Mouse (Mus musculus): ENCODE measurements around the gene H2-K1. TPM values are rescaled to one million over a fixed set of nuclear protein-coding genes. Genes with fewer than 3 reads are reported as not detected.
"Not testable (repeated sequence)": the region's sequence is repeated elsewhere in the genome, so short reads cannot be mapped to it uniquely, and the experiment has no call there.

Gene H2-K1
- polyA plus RNA-seq, 1 experiment from 2014 or later = 139 TPM

GRCm38 (mm10) chr17:34000796-34001195 is 649 bp upstream of the H2-K1 start:
- H3K4me1 ChIP-seq (ENCODE audit: control insufficient read depth, low read depth, low read length); ATAC-seq (ENCODE audit: low read depth); H3K36me3 ChIP-seq (ENCODE audit: control insufficient read depth, insufficient read depth); H3K9me3 ChIP-seq (replicated peaks; ENCODE audit: control insufficient read depth, low read length); H3K9ac ChIP-seq (ENCODE audit: low read depth, low read length); H3K27ac ChIP-seq (ENCODE audit: low read length): not testable (repeated sequence)
- Histone ChIP-seq H3K27me3 (ENCODE audit: control insufficient read depth, insufficient read depth, low read depth, low read length) (peaks cover 11% of the 10 kb centered on the region), H3K4me3 (ENCODE audit: low read depth, low read length) (peak overlapping the region; percentile 71; the same call in 1 of the 2 replicates), H3K4me2 (ENCODE audit: low read depth, low read length) (peak overlapping the region; percentile 96; the same call in 1 of the 2 replicates)
- WGBS (ENCODE audit: insufficient replicate concordance) = 40% methylated on average over 2 of the region's 2 CpGs

- Histone ChIP-seq H3K36me3 (ENCODE audit: control insufficient read depth, insufficient read depth) (no peaks in the 10 kb centered on the region), H3K9ac (ENCODE audit: low read depth, low read length) (peak overlapping the region; percentile 69), H3K4me2 (ENCODE audit: low read depth, low read length) (peak overlapping the region; percentile 96), H3K27ac (ENCODE audit: low read length) (0 out of 2 replicates have a peak overlapping the region, but pooled peaks have one; percentile 14), H3K27me3 (ENCODE audit: control insufficient read depth, insufficient read depth, low read depth, low read length) (peaks cover 11% of the 10 kb centered on the region), H3K4me1 (ENCODE audit: control insufficient read depth, low read depth, low read length) (peaks cover 4% of the 10 kb centered on the region), H3K4me3 (ENCODE audit: low read depth, low read length) (peak overlapping the region; percentile 71), H3K9me3 (replicated peaks; ENCODE audit: control insufficient read depth, low read length) (no peaks in the 10 kb centered on the region)
- WGBS (ENCODE audit: insufficient replicate concordance) = 1% methylated on average over 82 of the region's 87 CpGs
- peak; percentile 47 for ATAC-seq (ENCODE audit: low read depth)
These were observed 602 bp downstream of the H2-K1 start for GRCm38 (mm10) chr17:33999341-34000149.

- H3K9me3 ChIP-seq (replicated peaks; ENCODE audit: control insufficient read depth, low read length); H3K4me3 ChIP-seq (ENCODE audit: low read depth, low read length); H3K36me3 ChIP-seq (ENCODE audit: control insufficient read depth, insufficient read depth); H3K4me2 ChIP-seq (ENCODE audit: low read depth, low read length); ATAC-seq (ENCODE audit: low read depth); H3K9ac ChIP-seq (ENCODE audit: low read depth, low read length); H3K27ac ChIP-seq (ENCODE audit: low read length); H3K4me1 ChIP-seq (ENCODE audit: control insufficient read depth, low read depth, low read length): not testable (repeated sequence)
- H3K27me3 ChIP-seq (ENCODE audit: control insufficient read depth, insufficient read depth, low read depth, low read length) = peaks cover 11% of the 10 kb centered on the region
- 27% methylated on average over 5 of the region's 5 CpGs for WGBS (ENCODE audit: insufficient replicate concordance)
These were observed 1.4 kb downstream of the H2-K1 start for GRCm38 (mm10) chr17:33998697-33999096.

DNA sequence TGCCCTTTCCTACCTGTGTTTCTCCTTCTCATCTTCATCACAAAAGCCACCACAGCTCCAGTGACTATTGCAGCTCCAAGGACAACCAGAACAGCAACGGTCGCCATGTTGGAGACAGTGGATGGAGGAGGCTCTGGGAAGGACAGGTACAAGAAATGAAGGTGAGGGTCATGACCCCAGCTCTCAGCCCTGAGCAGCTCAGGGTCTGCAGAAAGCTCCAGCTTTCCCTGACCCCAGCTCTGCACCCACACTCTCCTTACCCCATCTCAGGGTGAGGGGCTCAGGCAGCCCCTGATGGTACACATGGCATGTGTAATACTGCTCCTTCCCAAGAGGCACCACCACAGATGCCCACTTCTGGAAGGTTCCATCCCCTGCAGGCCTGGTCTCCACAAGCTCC is 3.1 kb downstream of the H2-K1 start:
- 80% methylated on average over 2 of the region's 2 CpGs for WGBS (ENCODE audit: insufficient replicate concordance)
- not testable (repeated sequence) for H3K36me3 ChIP-seq (ENCODE audit: control insufficient read depth, insufficient read depth); H3K9ac ChIP-seq (ENCODE audit: low read depth, low read length); H3K4me3 ChIP-seq (ENCODE audit: low read depth, low read length); H3K4me2 ChIP-seq (ENCODE audit: low read depth, low read length); H3K4me1 ChIP-seq (ENCODE audit: control insufficient read depth, low read depth, low read length); H3K27ac ChIP-seq (ENCODE audit: low read length); H3K9me3 ChIP-seq (replicated peaks; ENCODE audit: control insufficient read depth, low read length); ATAC-seq (ENCODE audit: low read depth)
- peaks cover 11% of the 10 kb centered on the region for H3K27me3 ChIP-seq (ENCODE audit: control insufficient read depth, insufficient read depth, low read depth, low read length)

- Histone ChIP-seq H3K9ac (ENCODE audit: low read depth, low read length) (no peak overlapping the region), H3K9me3 (replicated peaks; ENCODE audit: control insufficient read depth, low read length) (no peaks in the 10 kb centered on the region), H3K4me1 (ENCODE audit: control insufficient read depth, low read depth, low read length) (peaks cover 4% of the 10 kb centered on the region; the same call in 1 of the 2 replicates), H3K36me3 (ENCODE audit: control insufficient read depth, insufficient read depth) (no peaks in the 10 kb centered on the region), H3K4me2 (ENCODE audit: low read depth, low read length) (no peak overlapping the region), H3K27ac (ENCODE audit: low read length) (no peak overlapping the region), H3K4me3 (ENCODE audit: low read depth, low read length) (no peak overlapping the region), H3K27me3 (ENCODE audit: control insufficient read depth, insufficient read depth, low read depth, low read length) (peaks cover 11% of the 10 kb centered on the region)
- ATAC-seq (ENCODE audit: low read depth) = no peak
- 43% methylated on average over 3 of the region's 3 CpGs for WGBS (ENCODE audit: insufficient replicate concordance)
These were observed 4.5 kb downstream of the H2-K1 start for GRCm38 (mm10) chr17:33995651-33996050.

DNA sequence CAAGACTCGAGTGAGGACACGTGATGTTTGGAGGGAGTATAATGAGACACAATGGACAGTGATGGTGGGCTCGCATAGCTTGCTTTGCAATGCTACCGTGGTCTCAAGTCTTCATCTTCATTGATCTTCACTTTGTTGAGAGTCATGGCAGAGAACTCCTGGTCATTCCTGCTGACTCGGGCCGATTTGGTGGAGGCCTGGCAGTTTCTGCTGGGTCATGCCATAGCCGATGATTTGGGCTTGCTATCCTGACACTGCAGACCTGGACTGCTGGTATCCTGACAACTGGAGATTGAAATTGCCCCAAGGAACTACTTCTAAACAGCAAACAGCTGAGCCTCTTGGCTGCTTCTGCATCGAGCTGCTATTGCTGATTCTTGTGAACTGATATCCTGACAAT is 5.2 kb downstream of the H2-K1 start:
- H3K9ac ChIP-seq (ENCODE audit: low read depth, low read length) = no peak overlapping the region
- no peak for ATAC-seq (ENCODE audit: low read depth)
- WGBS (ENCODE audit: insufficient replicate concordance) = 73% methylated on average over 8 of the region's 8 CpGs
- H3K4me2 ChIP-seq (ENCODE audit: low read depth, low read length) = no peak overlapping the region
- no peak overlapping the region for H3K4me3 ChIP-seq (ENCODE audit: low read depth, low read length)
- H3K4me1 ChIP-seq (ENCODE audit: control insufficient read depth, low read depth, low read length) = peaks cover 4% of the 10 kb centered on the region; the same call in 1 of the 2 replicates
- no peaks in the 10 kb centered on the region for H3K36me3 ChIP-seq (ENCODE audit: control insufficient read depth, insufficient read depth)
- H3K27ac ChIP-seq (ENCODE audit: low read length) = no peak overlapping the region
- peaks cover 4% of the 10 kb centered on the region for H3K27me3 ChIP-seq (ENCODE audit: control insufficient read depth, insufficient read depth, low read depth, low read length)
- H3K9me3 ChIP-seq (replicated peaks; ENCODE audit: control insufficient read depth, low read length) = no peaks in the 10 kb centered on the region

DNA sequence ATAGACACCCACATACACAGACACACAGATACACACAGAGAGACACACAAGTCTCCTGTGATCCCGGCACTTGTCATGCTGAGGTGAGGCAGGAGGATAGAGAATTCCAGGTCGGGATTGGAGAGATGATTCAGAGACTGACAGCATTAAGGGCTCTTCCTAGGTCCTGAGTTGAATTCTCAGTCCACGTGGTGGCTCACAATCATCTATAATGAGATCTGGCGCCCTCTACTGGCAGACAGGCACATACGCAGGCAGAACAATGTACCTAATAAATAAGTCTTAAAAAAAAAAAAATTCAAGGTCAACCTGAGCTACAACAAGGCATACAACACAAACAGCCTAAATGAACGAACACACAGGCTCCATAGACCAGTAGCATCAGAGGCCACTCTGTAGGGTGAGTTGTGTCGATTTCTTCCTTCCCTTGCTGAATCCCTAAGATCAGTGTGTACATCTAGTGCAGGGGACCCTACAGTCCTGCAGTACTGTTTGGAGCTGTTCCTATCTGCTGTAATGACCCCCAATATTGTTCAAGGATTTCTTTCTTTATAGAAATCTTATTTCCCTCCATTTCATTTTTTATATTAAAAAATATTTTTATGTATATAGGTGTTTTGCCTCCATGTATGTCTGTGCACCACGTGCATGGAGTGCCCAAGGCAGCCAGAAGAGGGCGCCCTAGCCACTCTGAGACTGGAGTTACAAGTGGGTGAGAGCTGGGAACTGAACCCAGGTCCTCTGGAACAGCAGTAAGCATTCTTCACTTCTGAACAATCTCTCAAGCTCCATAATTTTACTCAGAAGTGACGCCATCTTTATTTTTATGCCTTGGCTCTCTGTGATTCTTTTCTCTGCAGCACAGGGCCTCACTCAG is 8.1 kb downstream of the H2-K1 start:
- H3K27ac ChIP-seq (ENCODE audit: low read length) = no peak overlapping the region
- H3K4me2 ChIP-seq (ENCODE audit: low read depth, low read length) = no peak overlapping the region
- H3K9me3 ChIP-seq (replicated peaks; ENCODE audit: control insufficient read depth, low read length) = no peaks in the 10 kb centered on the region
- no peak for ATAC-seq (ENCODE audit: low read depth)
- H3K36me3 ChIP-seq (ENCODE audit: control insufficient read depth, insufficient read depth) = no peaks in the 10 kb centered on the region
- no peak overlapping the region for H3K9ac ChIP-seq (ENCODE audit: low read depth, low read length)
- 27% methylated on average over 10 of the region's 10 CpGs for WGBS (ENCODE audit: insufficient replicate concordance)
- H3K4me1 ChIP-seq (ENCODE audit: control insufficient read depth, low read depth, low read length) = no peaks in the 10 kb centered on the region
- H3K4me3 ChIP-seq (ENCODE audit: low read depth, low read length) = no peak overlapping the region
- H3K27me3 ChIP-seq (ENCODE audit: control insufficient read depth, insufficient read depth, low read depth, low read length) = no peaks in the 10 kb centered on the region

DNA sequence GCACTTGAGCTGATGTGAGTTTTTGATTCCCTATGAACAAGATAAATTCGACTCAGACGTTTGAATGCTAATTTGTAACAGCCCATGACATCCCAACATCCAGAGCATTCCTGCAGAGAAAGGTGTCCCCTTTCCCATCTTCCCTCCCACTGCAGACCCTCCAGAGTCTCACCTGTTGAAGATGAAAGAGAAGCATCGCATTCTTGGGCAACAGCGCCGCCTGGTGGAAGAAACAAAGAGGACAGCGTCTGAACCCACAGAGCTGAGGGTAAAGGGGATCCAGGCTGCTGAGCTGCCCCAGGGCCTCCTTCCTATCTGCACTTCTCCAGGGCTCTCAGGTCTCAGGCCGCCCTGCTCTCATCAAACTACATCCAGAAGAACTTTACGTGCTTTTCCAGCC is 18.0 kb downstream of the H2-K1 start:
- WGBS (ENCODE audit: insufficient replicate concordance) = 6% methylated on average over 8 of the region's 8 CpGs
- peaks cover 26% of the 10 kb centered on the region for H3K4me1 ChIP-seq (ENCODE audit: control insufficient read depth, low read depth, low read length)
- H3K9ac ChIP-seq (ENCODE audit: low read depth, low read length); H3K36me3 ChIP-seq (ENCODE audit: control insufficient read depth, insufficient read depth); ATAC-seq (ENCODE audit: low read depth); H3K27ac ChIP-seq (ENCODE audit: low read length); H3K4me3 ChIP-seq (ENCODE audit: low read depth, low read length); H3K9me3 ChIP-seq (replicated peaks; ENCODE audit: control insufficient read depth, low read length): not testable (repeated sequence)
- peak overlapping the region; percentile 79 for H3K4me2 ChIP-seq (ENCODE audit: low read depth, low read length)
- peaks cover 15% of the 10 kb centered on the region for H3K27me3 ChIP-seq (ENCODE audit: control insufficient read depth, insufficient read depth, low read depth, low read length)

All from liver, embryonic 16.5 days (tissue).